Mouse (Mus musculus) heart, postnatal 10 days (tissue): ENCODE data around the gene Ankib1. TPM values are rescaled to one million over a fixed set of nuclear protein-coding genes. Genes with fewer than 3 reads are reported as not detected.

Experiments
- DNase-seq, 2 experiments: peaks; one replicate each; pipeline ENCODE4 v3.0.0; 2021
- intact Hi-C: fragments of 180-260 bp; cut with DNase I; formaldehyde crosslinking; loops from one replicate; pipeline ENCODE4 v1.15.1; 2025
- microRNA-seq, 2 experiments: library from miRNA; unstranded; fragments of <30 nt; microRNA quantifications; one replicate each; pipeline ENCODE4 v1.2.0; 2022
- total RNA-seq, 2 experiments: library from RNA; stranded (reverse); gene quantifications; 2 replicates each; pipeline ENCODE4 v1.2.3; 2021

Gene Ankib1
- total RNA-seq, 2 experiments from 2014 or later: 28.7 to 29.8 TPM

- intact Hi-C loops: loop anchor here (5.0 kb wide), 1 partner anchor 458 kb away; no protein-coding TSS in a partner anchor
- no peak for DNase-seq
Measured at GRCm38 (mm10) chr5:3648849-3649210, 153.9 kb downstream of the Ankib1 start.

GRCm38 (mm10) chr5:3648206-3648848 is 154.4 kb downstream of the Ankib1 start:
- intact Hi-C loops: loop anchor here (5.0 kb wide), 1 partner anchor 459 kb away; no protein-coding TSS in a partner anchor

GRCm38 (mm10) chr5:3647708-3648121 is 155.0 kb downstream of the Ankib1 start:
- peak; percentile 90 to 91 for DNase-seq

More at GRCm38 (mm10) chr5:3648206-3648848, 154.4 kb downstream of the Ankib1 start:
- no peak for DNase-seq

GRCm38 (mm10) chr5:3646991-3647707 is 155.6 kb downstream of the Ankib1 start:
- peak; percentile 62 to 66 for DNase-seq
- intact Hi-C loops: loop anchor here (2.0 to 5.0 kb wide), 2 partner anchors 156 to 460 kb away; partner anchors contain the start of genes Ankib1 and Krit1

More at GRCm38 (mm10) chr5:3647708-3648121, 155.0 kb downstream of the Ankib1 start:
- intact Hi-C loops: loop anchor here (2.0 to 5.0 kb wide), 2 partner anchors 155 to 460 kb away; partner anchors contain the start of genes Ankib1 and Krit1

- intact Hi-C loops: loop anchor here (2.0 to 5.0 kb wide), 2 partner anchors 156 to 461 kb away; partner anchors contain the start of genes Ankib1 and Krit1
- DNase-seq: peak in 1 of 2 experiments; percentile 4
Measured at GRCm38 (mm10) chr5:3646539-3646938, 156.2 kb downstream of the Ankib1 start.

- intact Hi-C loops: loop anchor here (5.0 kb wide), 1 partner anchor 462 kb away; no protein-coding TSS in a partner anchor
Measured at GRCm38 (mm10) chr5:3645326-3645725, 157.4 kb downstream of the Ankib1 start.

GRCm38 (mm10) chr5:3644621-3645020 is 158.1 kb downstream of the Ankib1 start:
- DNase-seq: no peak
- intact Hi-C loops: loop anchor here (5.0 kb wide), 1 partner anchor 463 kb away; no protein-coding TSS in a partner anchor

More at GRCm38 (mm10) chr5:3645326-3645725, 157.4 kb downstream of the Ankib1 start:
- DNase-seq: no peak

Small RNAs within 50 kb of the gene (microRNA-seq; reads per million reads assigned to microRNA genes)
- gene Gm22926 (0 reads per million in 2 experiments), gene Gm26238 (0 reads per million in 2 experiments)

Other genes with a start within 250 kb of the Ankib1 start
- gene 1700109H08Rik, start 231.4 kb downstream of the Ankib1 start, total RNA-seq: 1 to 10 TPM; 2.8 to 3.6 TPM
- gene Pex1, start 206.9 kb downstream of the Ankib1 start, total RNA-seq: 10 to 100 TPM; 11.0 to 12.1 TPM
- 1 to 10 TPM; 5.9 to 6.6 TPM for gene Rbm48, start 206.3 kb downstream of the Ankib1 start, total RNA-seq
- gene Tmbim7, start 151.7 kb downstream of the Ankib1 start, total RNA-seq: not detected
- 100 to 1,000 TPM in 1 of 2 experiments, 10 to 100 TPM in 1; 99.2 to 106 TPM for gene Gatad1, start 145.7 kb downstream of the Ankib1 start, total RNA-seq
- 10 to 100 TPM; 31.7 to 35.7 TPM for gene Krit1, start 259 bp upstream of the Ankib1 start, total RNA-seq
- under 1 TPM; 0.07 to 0.17 TPM for gene Lrrd1, start 42.2 kb upstream of the Ankib1 start, total RNA-seq
- 1 to 10 TPM; 3.2 to 3.3 TPM for gene Mterf1a, start 91.0 kb upstream of the Ankib1 start, total RNA-seq
- gene Akap9, start 125.1 kb upstream of the Ankib1 start, total RNA-seq: 10 to 100 TPM; 47.2 to 48.5 TPM